Mouse (Mus musculus): Measurements from ENCODE around the gene Rfx5. TPM values are rescaled to one million over a fixed set of nuclear protein-coding genes. Genes with fewer than 3 reads are reported as not detected.

Gene Rfx5
- polyA plus RNA-seq, 1 experiment from 2014 or later = 10.8 TPM

GRCm38 (mm10) chr3:94974528-94975422 lies 20.9 kb downstream of the Rfx5 start, which contains the start of gene Pi4kb:
Gene Pi4kb, plus strand, starts transcription at chr3:94974731.
- H3K36me3 ChIP-seq = peaks cover 18% of the 10 kb centered on the region
- no peaks in the 10 kb centered on the region for H3K27me3 ChIP-seq (ENCODE audit: low read depth, poor library complexity, severe bottlenecking)
- peak within 1 kb of the TSS; percentile 96 for H3K27ac ChIP-seq
- no peaks in the 10 kb centered on the region for H3K9me3 ChIP-seq (replicated peaks)
- DNase-seq (ENCODE audit: low spot score) = peak; percentile 93
- WGBS = under 1% methylated on average over 54 of the region's 57 CpGs
- H3K4me1 ChIP-seq = peaks cover 11% of the 10 kb centered on the region
- H3K4me3 ChIP-seq = peak within 1 kb of the TSS; percentile 91

GRCm38 (mm10) chr3:94984312-94984711 lies 30.4 kb downstream of the Rfx5 start:
- H3K4me3 ChIP-seq = no peak overlapping the region
- H3K4me1 ChIP-seq = no peaks in the 10 kb centered on the region
- H3K27ac ChIP-seq = no peak overlapping the region
- 91% methylated on average over 11 of the region's 11 CpGs for WGBS
- H3K27me3 ChIP-seq (ENCODE audit: low read depth, poor library complexity, severe bottlenecking) = no peaks in the 10 kb centered on the region
- H3K9me3 ChIP-seq (replicated peaks) = no peaks in the 10 kb centered on the region
- no peak for DNase-seq (ENCODE audit: low spot score)
- H3K36me3 ChIP-seq = peaks cover 86% of the 10 kb centered on the region

GRCm38 (mm10) chr3:94985513-94985912 lies 31.6 kb downstream of the Rfx5 start:
- no peak overlapping the region for H3K4me3 ChIP-seq
- H3K9me3 ChIP-seq (replicated peaks) = no peaks in the 10 kb centered on the region
- H3K4me1 ChIP-seq = no peaks in the 10 kb centered on the region
- 97% methylated on average over 2 of the region's 2 CpGs for WGBS
- no peak for DNase-seq (ENCODE audit: low spot score)
- peaks cover 91% of the 10 kb centered on the region for H3K36me3 ChIP-seq
- H3K27me3 ChIP-seq (ENCODE audit: low read depth, poor library complexity, severe bottlenecking) = no peaks in the 10 kb centered on the region
- no peak overlapping the region for H3K27ac ChIP-seq

DNA sequence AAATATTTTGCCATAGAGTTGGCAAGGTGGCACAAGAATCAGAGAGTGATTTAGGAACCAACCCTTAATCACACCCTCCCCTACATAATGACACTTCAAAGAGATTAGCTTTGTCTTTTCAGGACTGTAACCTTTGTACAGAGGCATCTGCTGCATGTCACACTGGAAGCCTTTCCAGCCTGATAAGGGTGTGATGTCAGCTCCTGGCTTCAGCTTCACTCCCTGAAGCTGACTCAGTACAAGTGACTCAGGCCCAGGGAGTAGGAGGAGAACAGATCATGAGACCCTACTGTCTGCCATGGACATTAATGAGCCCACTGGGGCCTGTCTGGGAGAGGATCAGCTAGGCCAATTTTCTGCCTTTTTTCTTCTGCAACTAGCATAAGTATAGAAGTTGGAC lies 33.7 kb downstream of the Rfx5 start:
- Histone ChIP-seq H3K4me3 (no peak overlapping the region), H3K36me3 (peaks cover 85% of the 10 kb centered on the region), H3K27ac (no peak overlapping the region), H3K27me3 (ENCODE audit: low read depth, poor library complexity, severe bottlenecking) (no peaks in the 10 kb centered on the region), H3K4me1 (no peaks in the 10 kb centered on the region), H3K9me3 (replicated peaks) (no peaks in the 10 kb centered on the region)
- no peak for DNase-seq (ENCODE audit: low spot score)

GRCm38 (mm10) chr3:94989159-94989761 lies 35.4 kb downstream of the Rfx5 start:
- no peaks in the 10 kb centered on the region for H3K4me1 ChIP-seq
- 58% methylated on average over 9 of the region's 9 CpGs for WGBS
- H3K36me3 ChIP-seq = peaks cover 88% of the 10 kb centered on the region
- no peak overlapping the region for H3K4me3 ChIP-seq
- H3K9me3 ChIP-seq (replicated peaks) = no peaks in the 10 kb centered on the region
- no peaks in the 10 kb centered on the region for H3K27me3 ChIP-seq (ENCODE audit: low read depth, poor library complexity, severe bottlenecking)
- H3K27ac ChIP-seq = no peak overlapping the region
- no peak for DNase-seq (ENCODE audit: low spot score)

DNA sequence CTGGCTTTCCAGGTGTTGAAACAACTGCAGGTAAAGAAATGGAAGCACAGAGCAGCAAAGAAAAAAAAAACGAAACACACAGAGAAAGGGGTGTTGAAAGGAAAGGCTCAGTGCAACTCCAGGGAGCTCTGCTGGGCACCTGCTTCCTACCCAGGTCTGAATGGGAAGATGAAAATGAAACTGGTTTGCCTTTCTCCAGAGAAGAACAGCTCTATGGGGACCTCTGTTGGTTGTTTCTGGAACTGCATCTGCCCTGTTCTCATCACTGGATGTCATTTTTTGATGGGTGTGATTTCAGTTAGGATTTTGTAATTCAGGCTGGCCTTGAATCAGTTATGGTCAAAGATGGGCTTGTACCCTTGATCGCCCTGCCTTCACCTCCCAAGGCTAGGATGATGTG lies 43.1 kb downstream of the Rfx5 start:
- no peaks in the 10 kb centered on the region for H3K27me3 ChIP-seq (ENCODE audit: low read depth, poor library complexity, severe bottlenecking)
- 37% methylated on average over 2 of the region's 2 CpGs for WGBS
- H3K36me3 ChIP-seq = peaks cover 100% of the 10 kb centered on the region
- H3K9me3 ChIP-seq (replicated peaks) = no peaks in the 10 kb centered on the region
- H3K4me3 ChIP-seq = no peak overlapping the region
- no peak overlapping the region for H3K27ac ChIP-seq
- peak; percentile 84 for DNase-seq (ENCODE audit: low spot score)
- no peaks in the 10 kb centered on the region for H3K4me1 ChIP-seq

DNA sequence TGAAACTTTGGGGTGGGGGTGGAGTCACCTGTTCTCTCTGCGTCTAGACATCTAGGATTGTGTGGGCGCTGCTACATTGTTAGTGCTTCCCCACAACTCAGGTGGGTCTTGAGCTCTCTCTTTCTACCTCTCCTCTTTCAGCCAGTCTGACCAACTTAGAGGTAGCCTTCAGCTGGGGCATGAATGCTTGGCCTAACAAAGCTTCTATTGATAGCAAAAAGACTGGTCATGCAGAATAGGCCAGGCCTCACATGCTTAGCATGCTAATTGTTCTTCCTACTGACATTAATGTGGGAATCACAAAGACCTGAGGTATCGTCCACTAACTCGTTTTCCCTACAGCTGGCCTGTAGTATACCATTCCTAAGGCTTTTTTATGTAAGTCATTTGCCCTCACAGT lies 48.7 kb downstream of the Rfx5 start:
- WGBS = 89% methylated on average over 4 of the region's 4 CpGs
- H3K36me3 ChIP-seq = peaks cover 100% of the 10 kb centered on the region
- 0 out of 2 replicates have a peak, but pooled peaks cover under 1% of the 10 kb centered on the region for H3K4me1 ChIP-seq
- H3K4me3 ChIP-seq = no peak overlapping the region
- H3K27me3 ChIP-seq (ENCODE audit: low read depth, poor library complexity, severe bottlenecking) = no peaks in the 10 kb centered on the region
- no peak overlapping the region for H3K27ac ChIP-seq
- no peaks in the 10 kb centered on the region for H3K9me3 ChIP-seq (replicated peaks)
- no peak for DNase-seq (ENCODE audit: low spot score)

GRCm38 (mm10) chr3:95003273-95003672 lies 49.4 kb downstream of the Rfx5 start:
- no peak for DNase-seq (ENCODE audit: low spot score)
- 0 out of 2 replicates have a peak, but pooled peaks cover 3% of the 10 kb centered on the region for H3K4me1 ChIP-seq
- H3K27me3 ChIP-seq (ENCODE audit: low read depth, poor library complexity, severe bottlenecking) = no peaks in the 10 kb centered on the region
- no peak overlapping the region for H3K27ac ChIP-seq
- no peaks in the 10 kb centered on the region for H3K9me3 ChIP-seq (replicated peaks)
- no peak overlapping the region for H3K4me3 ChIP-seq
- peaks cover 100% of the 10 kb centered on the region for H3K36me3 ChIP-seq

DNA sequence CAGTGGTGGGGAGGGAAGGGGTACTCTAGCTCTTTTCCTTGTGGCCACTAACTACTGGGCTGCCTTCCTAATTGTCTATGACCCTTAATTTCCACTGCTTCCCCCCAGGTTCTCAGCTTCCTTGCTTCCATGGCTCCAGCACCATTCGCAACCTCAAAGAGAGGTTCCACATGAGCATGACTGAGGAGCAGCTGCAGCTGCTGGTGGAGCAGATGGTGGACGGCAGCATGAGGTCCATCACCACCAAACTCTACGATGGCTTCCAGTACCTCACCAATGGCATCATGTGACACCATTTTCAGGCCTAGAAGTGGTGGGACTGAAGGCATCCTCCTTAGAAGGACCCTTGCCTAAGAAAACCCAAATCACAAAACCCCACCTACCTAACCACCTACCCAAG lies 51.8 kb downstream of the Rfx5 start:
- H3K9me3 ChIP-seq (replicated peaks) = no peaks in the 10 kb centered on the region
- H3K27ac ChIP-seq = no peak overlapping the region
- H3K4me3 ChIP-seq = no peak overlapping the region
- DNase-seq (ENCODE audit: low spot score) = no peak
- 0 out of 2 replicates have a peak, but pooled peaks cover 3% of the 10 kb centered on the region for H3K4me1 ChIP-seq
- 90% methylated on average over 3 of the region's 3 CpGs for WGBS
- peaks cover 100% of the 10 kb centered on the region for H3K36me3 ChIP-seq
- no peaks in the 10 kb centered on the region for H3K27me3 ChIP-seq (ENCODE audit: low read depth, poor library complexity, severe bottlenecking)

- 91% methylated on average over 9 of the region's 9 CpGs for WGBS
- no peak for DNase-seq (ENCODE audit: low spot score)
- H3K4me1 ChIP-seq = peaks cover 3% of the 10 kb centered on the region; the same call in 1 of the 2 replicates
- H3K9me3 ChIP-seq (replicated peaks) = no peaks in the 10 kb centered on the region
- H3K4me3 ChIP-seq = no peak overlapping the region
- peaks cover 100% of the 10 kb centered on the region for H3K36me3 ChIP-seq
- no peaks in the 10 kb centered on the region for H3K27me3 ChIP-seq (ENCODE audit: low read depth, poor library complexity, severe bottlenecking)
- no peak overlapping the region for H3K27ac ChIP-seq
These were observed 53.8 kb downstream of the Rfx5 start for GRCm38 (mm10) chr3:95007706-95008105.

GRCm38 (mm10) chr3:95010396-95010795 lies 56.5 kb downstream of the Rfx5 start:
- Histone ChIP-seq H3K27me3 (ENCODE audit: low read depth, poor library complexity, severe bottlenecking) (no peaks in the 10 kb centered on the region), H3K36me3 (peaks cover 79% of the 10 kb centered on the region), H3K4me3 (no peak overlapping the region), H3K4me1 (peaks cover 25% of the 10 kb centered on the region), H3K9me3 (replicated peaks) (no peaks in the 10 kb centered on the region), H3K27ac (no peak overlapping the region)
- DNase-seq (ENCODE audit: low spot score) = no peak
- WGBS = 90% methylated on average over 7 of the region's 7 CpGs
